Mouse (Mus musculus) heart, embryonic 12.5 days (tissue): ENCODE data around the gene Dab1. TPM values are rescaled to one million over a fixed set of nuclear protein-coding genes. Genes with fewer than 3 reads are reported as not detected.

Experiments used
- ATAC-seq: fragments of 200-750 bp; cut with Nextera tagmentation; 2 replicates; pipeline ENCODE4 v1.8.0; 2017; ENCODE audit warnings: moderate TSS enrichment, moderate library complexity; ENCODE audit not compliant: insufficient number of reproducible peaks, low FRiP score
- H3K27ac ChIP-seq: fragments of 300-500 bp; sonication (generic); 2 replicates; pipeline ENCODE4 v1.5.1; 2016; ENCODE audit warnings: mild to moderate bottlenecking, moderate library complexity; ENCODE audit not compliant: poor library complexity, severe bottlenecking
- H3K27me3 ChIP-seq: fragments of 300-500 bp; sonication (generic); replicated peaks from 2 replicates; pipeline ENCODE4 v1.6.1; 2016; ENCODE audit warnings: mild to moderate bottlenecking, moderate library complexity
- H3K36me3 ChIP-seq: fragments of 300-500 bp; sonication (generic); 2 replicates; pipeline ENCODE4 v1.6.1; 2016; ENCODE audit warnings: mild to moderate bottlenecking, moderate library complexity
- H3K4me1 ChIP-seq: fragments of 300-500 bp; sonication (generic); replicated peaks from 2 replicates; pipeline ENCODE4 v1.6.1; 2016; ENCODE audit warnings: mild to moderate bottlenecking
- H3K4me2 ChIP-seq: fragments of 300-500 bp; sonication (generic); 2 replicates; pipeline ENCODE4 v1.6.1; 2016; ENCODE audit warnings: mild to moderate bottlenecking, moderate library complexity
- H3K4me3 ChIP-seq: fragments of 300-500 bp; sonication (generic); 2 replicates; pipeline ENCODE4 v1.5.1; 2016; ENCODE audit warnings: mild to moderate bottlenecking
- H3K9ac ChIP-seq: fragments of 300-500 bp; sonication (generic); 2 replicates; pipeline ENCODE4 v1.6.1; 2016; ENCODE audit warnings: mild to moderate bottlenecking, moderate library complexity
- H3K9me3 ChIP-seq: fragments of 300-500 bp; sonication (generic); replicated peaks from 2 replicates; pipeline ENCODE4 v1.6.1; 2016; ENCODE audit warnings: mild to moderate bottlenecking, moderate library complexity
- WGBS: fragments of 180-500 bp; shearing (Covaris S2); methylation state at CpG from one replicate; pipeline ENCODE4 v1.1.7; 2016; 5-methylcytosine and 5-hydroxymethylcytosine counted together
- polyA plus RNA-seq: library from polyadenylated mRNA; unstranded; fragments of >200 nt; fragmentation: Nextera tagmentation; extraction: Ambion mirVana; gene quantifications from 2 replicates; pipeline ENCODE4 v1.2.1, GENCODE M21; 2016

The Dab1 gene
- polyA plus RNA-seq, 1 experiment from 2014 or later, result 1.0 TPM

GRCm38 (mm10) chr4:103754561-103754960 lies 135.4 kb downstream of the Dab1 start:
- H3K27me3 ChIP-seq, result no peaks in the 10 kb centered on the region
- H3K4me1 ChIP-seq, result no peaks in the 10 kb centered on the region
- WGBS, result 79% methylated on average over 7 of the region's 7 CpGs
- no peaks in the 10 kb centered on the region for H3K36me3 ChIP-seq
- H3K27ac ChIP-seq, result no peak overlapping the region
- ATAC-seq, result no peak
- no peaks in the 10 kb centered on the region for H3K9me3 ChIP-seq
- no peak overlapping the region for H3K9ac ChIP-seq
- no peak overlapping the region for H3K4me2 ChIP-seq
- H3K4me3 ChIP-seq, result no peak overlapping the region

- no peak overlapping the region for H3K27ac ChIP-seq
- no peak overlapping the region for H3K4me2 ChIP-seq
- ATAC-seq, result no peak
- no peak overlapping the region for H3K9ac ChIP-seq
- no peaks in the 10 kb centered on the region for H3K27me3 ChIP-seq
- no peak overlapping the region for H3K4me3 ChIP-seq
- 75% methylated on average over 3 of the region's 3 CpGs for WGBS
- no peaks in the 10 kb centered on the region for H3K4me1 ChIP-seq
- H3K9me3 ChIP-seq, result no peaks in the 10 kb centered on the region
- H3K36me3 ChIP-seq, result no peaks in the 10 kb centered on the region
Observed at GRCm38 (mm10) chr4:103757241-103757640, 138.1 kb downstream of the Dab1 start.

GRCm38 (mm10) chr4:103762416-103762815 lies 143.3 kb downstream of the Dab1 start:
- no peak for ATAC-seq

GRCm38 (mm10) chr4:103775712-103776111 lies 156.6 kb downstream of the Dab1 start:
- Histone ChIP-seq H3K27ac (no peak overlapping the region), H3K4me1 (no peaks in the 10 kb centered on the region), H3K27me3 (no peaks in the 10 kb centered on the region), H3K9me3 (no peaks in the 10 kb centered on the region), H3K4me2 (no peak overlapping the region), H3K9ac (no peak overlapping the region), H3K36me3 (no peaks in the 10 kb centered on the region), H3K4me3 (no peak overlapping the region)
- 65% methylated on average over 4 of the region's 4 CpGs for WGBS
- no peak for ATAC-seq

More at GRCm38 (mm10) chr4:103762416-103762815, 143.3 kb downstream of the Dab1 start:
- no peaks in the 10 kb centered on the region for H3K27me3 ChIP-seq
- 78% methylated on average over 11 of the region's 11 CpGs for WGBS
- H3K9me3 ChIP-seq, result no peaks in the 10 kb centered on the region
- H3K27ac ChIP-seq, result no peak overlapping the region
- H3K4me1 ChIP-seq, result no peaks in the 10 kb centered on the region
- no peak overlapping the region for H3K4me2 ChIP-seq
- no peak overlapping the region for H3K4me3 ChIP-seq
- no peak overlapping the region for H3K9ac ChIP-seq
- H3K36me3 ChIP-seq, result no peaks in the 10 kb centered on the region

- Histone ChIP-seq H3K9ac (no peak overlapping the region), H3K4me3 (no peak overlapping the region), H3K27me3 (no peaks in the 10 kb centered on the region), H3K9me3 (no peaks in the 10 kb centered on the region), H3K4me1 (no peaks in the 10 kb centered on the region), H3K4me2 (no peak overlapping the region), H3K27ac (no peak overlapping the region), H3K36me3 (no peaks in the 10 kb centered on the region)
- WGBS, result 64% methylated on average over 4 of the region's 4 CpGs
- no peak for ATAC-seq
Observed at GRCm38 (mm10) chr4:103781398-103781797, 162.2 kb downstream of the Dab1 start.

- Histone ChIP-seq H3K9me3 (no peaks in the 10 kb centered on the region), H3K36me3 (no peaks in the 10 kb centered on the region), H3K27me3 (no peaks in the 10 kb centered on the region), H3K9ac (no peak overlapping the region), H3K27ac (no peak overlapping the region), H3K4me2 (no peak overlapping the region), H3K4me3 (no peak overlapping the region), H3K4me1 (no peaks in the 10 kb centered on the region)
- no peak; the same call in 1 of the 2 replicates for ATAC-seq
- 77% methylated on average over 7 of the region's 7 CpGs for WGBS
Observed at GRCm38 (mm10) chr4:103783561-103784247, 164.5 kb downstream of the Dab1 start.

- H3K4me3 ChIP-seq, result no peak overlapping the region
- no peaks in the 10 kb centered on the region for H3K4me1 ChIP-seq
- WGBS, result 81% methylated on average over 8 of the region's 8 CpGs
- H3K4me2 ChIP-seq, result no peak overlapping the region
- no peak overlapping the region for H3K27ac ChIP-seq
- no peak overlapping the region for H3K9ac ChIP-seq
- H3K36me3 ChIP-seq, result no peaks in the 10 kb centered on the region
- no peaks in the 10 kb centered on the region for H3K27me3 ChIP-seq
- ATAC-seq, result no peak
- no peaks in the 10 kb centered on the region for H3K9me3 ChIP-seq
Observed at GRCm38 (mm10) chr4:103793589-103794312, 174.6 kb downstream of the Dab1 start.

GRCm38 (mm10) chr4:103796416-103796815 lies 177.3 kb downstream of the Dab1 start:
- 59% methylated on average over 6 of the region's 6 CpGs for WGBS
- H3K9ac ChIP-seq, result no peak overlapping the region
- ATAC-seq, result no peak
- no peak overlapping the region for H3K27ac ChIP-seq
- no peaks in the 10 kb centered on the region for H3K4me1 ChIP-seq
- no peak overlapping the region for H3K4me3 ChIP-seq
- H3K27me3 ChIP-seq, result no peaks in the 10 kb centered on the region
- H3K9me3 ChIP-seq, result no peaks in the 10 kb centered on the region
- H3K36me3 ChIP-seq, result no peaks in the 10 kb centered on the region
- H3K4me2 ChIP-seq, result no peak overlapping the region

- no peak overlapping the region for H3K9ac ChIP-seq
- H3K4me2 ChIP-seq, result no peak overlapping the region
- H3K4me3 ChIP-seq, result no peak overlapping the region
- 76% methylated on average over 4 of the region's 4 CpGs for WGBS
- H3K36me3 ChIP-seq, result no peaks in the 10 kb centered on the region
- no peak for ATAC-seq
- H3K27ac ChIP-seq, result no peak overlapping the region
- no peaks in the 10 kb centered on the region for H3K27me3 ChIP-seq
- no peaks in the 10 kb centered on the region for H3K9me3 ChIP-seq
- H3K4me1 ChIP-seq, result no peaks in the 10 kb centered on the region
Observed at GRCm38 (mm10) chr4:103802439-103802838, 183.3 kb downstream of the Dab1 start.

- no peak overlapping the region for H3K4me2 ChIP-seq
- WGBS, result 46% methylated on average over 1 of the region's 1 CpGs
- H3K9ac ChIP-seq, result no peak overlapping the region
- H3K4me3 ChIP-seq, result no peak overlapping the region
- H3K9me3 ChIP-seq, result no peaks in the 10 kb centered on the region
- no peaks in the 10 kb centered on the region for H3K27me3 ChIP-seq
- H3K27ac ChIP-seq, result no peak overlapping the region
- H3K4me1 ChIP-seq, result no peaks in the 10 kb centered on the region
- no peak for ATAC-seq
- H3K36me3 ChIP-seq, result no peaks in the 10 kb centered on the region
Observed at GRCm38 (mm10) chr4:103804461-103804860, 185.3 kb downstream of the Dab1 start.

GRCm38 (mm10) chr4:103822669-103823068 lies 203.5 kb downstream of the Dab1 start:
- no peaks in the 10 kb centered on the region for H3K4me1 ChIP-seq
- no peak overlapping the region for H3K4me3 ChIP-seq
- no peak overlapping the region for H3K9ac ChIP-seq
- no peak overlapping the region for H3K4me2 ChIP-seq
- ATAC-seq, result no peak
- H3K27me3 ChIP-seq, result no peaks in the 10 kb centered on the region
- no peak overlapping the region for H3K27ac ChIP-seq
- H3K36me3 ChIP-seq, result no peaks in the 10 kb centered on the region
- H3K9me3 ChIP-seq, result no peaks in the 10 kb centered on the region
- 72% methylated on average over 4 of the region's 4 CpGs for WGBS
